Mouse (Mus musculus) liver, adult 2 months (tissue): ENCODE measurements around the gene Hp1bp3. TPM values are rescaled to one million over a fixed set of nuclear protein-coding genes. Genes with fewer than 3 reads are reported as not detected.
A peak's percentile ranks its signal among the peaks of the same experiment; 100 is the strongest.

Experiments
- DNase-seq: peaks from one replicate; pipeline ENCODE4 v3.0.0-alpha.2; 2011; ENCODE audit warnings: low read depth, low spot score; ENCODE audit errors: extremely low read depth
- H3K27ac ChIP-seq: fragments of 200-500 bp; replicated peaks from 2 replicates; pipeline ENCODE4 v1.5.1; 2012; ENCODE audit warnings: low read depth, mild to moderate bottlenecking, control low read depth, inconsistent platforms, low read length; ENCODE audit not compliant: insufficient read depth
- H3K27me3 ChIP-seq: fragments of 200-500 bp; 2 replicates; pipeline ENCODE4 v1.6.1; 2012; ENCODE audit warnings: mild to moderate bottlenecking, moderate library complexity, low read length, inconsistent platforms; ENCODE audit not compliant: control insufficient read depth, insufficient read depth
- H3K36me3 ChIP-seq: fragments of 200-500 bp; 2 replicates; pipeline ENCODE4 v1.6.1; 2012; ENCODE audit warnings: low read length, inconsistent platforms; ENCODE audit not compliant: control insufficient read depth, insufficient read depth
- H3K4me1 ChIP-seq: fragments of 200-500 bp; 2 replicates; pipeline ENCODE4 v1.6.1; 2011; ENCODE audit warnings: low read length; ENCODE audit not compliant: control insufficient read depth, insufficient read depth
- H3K4me3 ChIP-seq: fragments of 200-500 bp; 2 replicates; pipeline ENCODE4 v1.5.1; 2011; ENCODE audit warnings: low read depth, mild to moderate bottlenecking, control low read depth, low read length, moderate library complexity; ENCODE audit not compliant: insufficient read depth
- H3K79me2 ChIP-seq: fragments of 200-500 bp; 2 replicates; pipeline ENCODE4 v1.6.1; 2012; ENCODE audit warnings: inconsistent platforms, mild to moderate bottlenecking, low read length, moderate library complexity; ENCODE audit not compliant: control insufficient read depth, insufficient read depth
- H3K9ac ChIP-seq: fragments of 200-500 bp; 2 replicates; pipeline ENCODE4 v1.6.1; 2012; ENCODE audit warnings: low read depth, mild to moderate bottlenecking, control low read depth, inconsistent platforms, low read length
- CTCF ChIP-seq: fragments of 200-500 bp; IDR thresholded peaks from 2 replicates; pipeline ENCODE4 v1.5.1; 2011; ENCODE audit warnings: low read depth, low read length, control low read depth
- POLR2A ChIP-seq: fragments of 200-500 bp; IDR thresholded peaks from 2 replicates; pipeline ENCODE4 v1.6.1; 2011; ENCODE audit warnings: low read length, control low read depth; ENCODE audit not compliant: insufficient read depth; ENCODE audit errors: extremely low read depth
- WGBS: fragments of 180-500 bp; shearing (Covaris S2); methylation state at CpG from one replicate; pipeline ENCODE4 v1.1.7; 2018; 5-methylcytosine and 5-hydroxymethylcytosine counted together
- polyA plus RNA-seq: library from polyadenylated mRNA; depleted of rRNA; stranded (reverse); fragments of >200 nt; gene quantifications from 2 replicates; pipeline ENCODE4 v1.2.3, GENCODE M21; 2012
- total RNA-seq: library from RNA; depleted of rRNA; stranded (reverse); fragments of >200 nt; gene quantifications from 2 replicates; pipeline ENCODE4 v1.2.3, GENCODE M21; 2014

The Hp1bp3 gene
- total and polyA plus RNA-seq, 2 experiments: 32.6 to 43.7 TPM

DNA sequence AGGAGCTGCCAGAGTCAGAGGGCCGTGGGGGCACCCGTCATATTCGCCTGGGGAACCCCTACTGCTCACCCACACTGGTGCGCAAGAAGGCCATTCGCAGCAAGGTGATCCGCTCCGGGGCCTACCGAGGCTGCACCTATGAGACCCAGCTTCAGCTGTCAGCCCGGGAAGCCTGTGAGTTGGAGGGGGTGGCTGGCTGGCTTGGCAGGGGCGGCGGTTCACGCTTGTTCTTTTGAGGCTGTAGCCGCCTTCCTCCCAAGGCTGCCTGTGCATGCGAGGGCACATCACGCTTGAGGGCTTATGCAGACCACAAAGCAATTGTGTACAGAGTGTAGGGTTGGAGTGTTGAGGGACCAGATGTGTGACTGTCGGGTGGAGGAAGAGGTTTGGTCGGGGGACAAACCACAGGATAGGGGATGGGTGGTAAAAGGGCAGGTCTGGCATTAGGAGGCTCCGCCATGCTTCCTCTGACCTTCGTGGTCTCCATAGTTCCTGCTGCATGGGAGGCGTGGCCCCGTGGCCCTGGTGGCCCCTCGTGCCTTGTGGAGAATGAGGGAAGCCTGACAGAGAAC lies 41.1 kb downstream of the Hp1bp3 start:
- no peak for DNase-seq
- no peak overlapping the region for H3K9ac ChIP-seq
- H3K4me3 ChIP-seq: no peak overlapping the region
- H3K27ac ChIP-seq: no peak overlapping the region
- H3K27me3 ChIP-seq: no peaks in the 10 kb centered on the region
- H3K79me2 ChIP-seq: no peaks in the 10 kb centered on the region
- TF ChIP-seq CTCF (no peak), POLR2A (no peak)
- no peaks in the 10 kb centered on the region for H3K36me3 ChIP-seq
- WGBS: 86% methylated on average over 22 of the region's 22 CpGs
- no peaks in the 10 kb centered on the region; the same call in 1 of the 2 replicates for H3K4me1 ChIP-seq

DNA sequence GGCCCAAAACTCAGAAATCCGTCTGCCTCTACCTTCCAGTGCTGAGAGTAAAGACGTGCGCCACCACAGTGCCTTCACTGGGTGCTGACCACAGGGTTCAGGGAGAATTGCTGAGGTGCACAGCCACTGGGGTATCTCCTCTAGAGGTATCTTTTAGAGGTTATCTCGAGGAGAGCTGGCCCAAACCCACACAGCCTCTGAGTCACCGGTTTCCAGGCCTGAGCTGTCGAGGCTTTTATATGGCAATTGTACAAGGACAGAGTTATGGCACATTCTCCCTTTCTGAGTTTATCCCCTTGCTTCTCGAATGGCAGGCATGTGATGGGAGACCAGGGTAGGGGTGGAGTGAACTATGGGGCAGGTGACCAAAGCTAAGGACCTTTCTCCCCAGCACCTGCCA lies 42.6 kb downstream of the Hp1bp3 start:
- H3K36me3 ChIP-seq: no peaks in the 10 kb centered on the region
- no peak for DNase-seq
- no peak overlapping the region for H3K4me3 ChIP-seq
- WGBS: 88% methylated on average over 7 of the region's 7 CpGs
- TF ChIP-seq POLR2A: no peak
- no peak for TF ChIP-seq CTCF
- no peaks in the 10 kb centered on the region for H3K79me2 ChIP-seq
- H3K27ac ChIP-seq: no peak overlapping the region
- no peak overlapping the region for H3K9ac ChIP-seq
- H3K27me3 ChIP-seq: no peaks in the 10 kb centered on the region
- H3K4me1 ChIP-seq: no peaks in the 10 kb centered on the region; the same call in 1 of the 2 replicates

DNA sequence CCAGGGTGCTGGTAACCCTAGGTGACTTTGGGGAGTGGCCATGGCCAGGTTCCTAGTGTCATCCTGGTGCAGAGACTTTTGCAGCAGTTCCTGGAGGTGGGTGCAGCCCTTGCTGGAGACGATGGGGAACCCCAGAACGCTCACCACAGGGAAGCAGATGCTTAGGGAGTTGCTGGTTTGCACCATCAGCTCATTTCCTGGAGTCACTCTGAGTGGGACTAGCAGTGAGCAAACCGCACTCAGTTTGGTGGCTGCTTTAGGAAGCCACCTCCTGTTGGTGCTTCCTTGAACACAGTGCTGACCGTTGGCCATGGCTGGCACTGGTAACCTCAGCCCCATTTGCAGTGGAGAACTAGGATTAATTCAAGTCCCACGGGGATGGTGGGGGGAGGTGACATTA lies 43.4 kb downstream of the Hp1bp3 start:
- 77% methylated on average over 5 of the region's 5 CpGs for WGBS
- Histone ChIP-seq H3K27ac (no peak overlapping the region), H3K4me1 (no peaks in the 10 kb centered on the region; the same call in 1 of the 2 replicates), H3K27me3 (no peaks in the 10 kb centered on the region), H3K4me3 (no peak overlapping the region), H3K79me2 (no peaks in the 10 kb centered on the region), H3K36me3 (no peaks in the 10 kb centered on the region), H3K9ac (no peak overlapping the region)
- no peak for DNase-seq
- TF ChIP-seq CTCF (no peak), POLR2A (no peak)

DNA sequence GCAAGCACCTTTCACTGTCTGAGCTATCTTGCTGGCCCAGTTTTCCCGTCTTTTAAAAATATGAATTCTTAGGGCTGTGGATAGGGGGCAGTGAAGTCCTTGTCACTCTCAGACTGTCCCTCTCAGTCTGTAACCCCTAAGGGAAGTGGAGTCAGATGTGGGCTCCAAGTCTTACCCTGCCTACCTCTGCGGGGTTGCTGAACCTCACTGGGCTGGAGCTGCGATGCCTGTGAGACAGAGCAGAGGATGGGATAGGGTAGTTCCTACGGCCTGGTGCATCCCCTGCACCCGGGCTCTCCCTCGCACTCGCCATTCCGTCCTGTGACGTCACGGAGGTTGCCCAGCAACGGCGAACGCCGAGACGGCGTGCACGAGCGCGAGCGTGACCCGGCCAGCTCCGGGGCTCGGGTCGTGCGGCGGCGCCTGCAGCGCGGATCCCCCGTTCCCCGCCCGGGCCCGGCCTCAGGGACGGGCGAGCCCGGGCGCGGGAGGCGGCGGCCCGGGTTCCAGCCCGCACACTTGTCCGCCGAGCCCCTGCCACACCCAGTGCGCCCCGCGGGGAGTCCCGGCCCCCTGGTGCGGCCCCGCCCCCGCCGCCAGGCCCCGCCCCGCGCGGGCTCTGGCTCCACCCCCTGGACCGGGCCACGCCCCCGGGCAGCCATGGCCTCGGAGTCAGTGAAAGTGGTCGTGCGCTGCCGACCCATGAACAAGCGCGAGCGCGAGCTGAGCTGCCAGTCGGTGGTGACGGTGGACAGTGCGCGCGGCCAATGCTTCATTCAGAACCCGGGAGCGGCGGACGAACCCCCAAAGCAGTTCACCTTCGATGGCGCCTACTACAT lies 46.0 kb downstream of the Hp1bp3 start:
- Histone ChIP-seq H3K4me1 (no peaks in the 10 kb centered on the region; the same call in 1 of the 2 replicates), H3K27me3 (no peaks in the 10 kb centered on the region), H3K9ac (peak overlapping the region; percentile 30), H3K4me3 (peak overlapping the region; percentile 60), H3K79me2 (no peaks in the 10 kb centered on the region), H3K36me3 (no peaks in the 10 kb centered on the region), H3K27ac (no peak overlapping the region)
- no peak for TF ChIP-seq POLR2A
- TF ChIP-seq CTCF: peak; percentile 16; the same call in 1 of the 2 replicates
- WGBS: 2% methylated on average over 75 of the region's 78 CpGs
- DNase-seq: no peak

DNA sequence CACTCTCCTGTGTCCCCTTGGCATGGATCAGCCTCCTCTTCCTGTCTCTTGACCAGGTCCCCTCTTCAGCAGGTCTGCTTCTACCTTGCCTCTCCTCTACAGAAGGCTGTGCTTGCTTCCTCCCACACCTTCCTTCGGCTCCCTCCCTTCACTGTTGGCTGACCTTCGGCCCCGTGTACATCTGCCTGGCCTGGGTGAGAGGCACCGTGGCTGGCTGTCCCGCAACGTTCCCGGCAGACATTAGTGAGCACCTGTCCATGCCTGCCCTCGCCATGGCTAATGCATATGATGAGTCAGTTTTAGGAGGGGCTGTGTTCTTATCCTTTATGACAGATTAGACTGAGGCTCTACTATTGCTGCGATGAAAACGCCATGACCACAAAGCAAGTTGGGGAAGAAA lies 51.8 kb downstream of the Hp1bp3 start:
- H3K4me3 ChIP-seq: no peak overlapping the region
- no peaks in the 10 kb centered on the region for H3K36me3 ChIP-seq
- H3K9ac ChIP-seq: no peak overlapping the region
- H3K79me2 ChIP-seq: no peaks in the 10 kb centered on the region
- DNase-seq: no peak
- H3K4me1 ChIP-seq: no peaks in the 10 kb centered on the region
- WGBS: 59% methylated on average over 10 of the region's 10 CpGs
- TF ChIP-seq CTCF (no peak), POLR2A (no peak)
- no peak overlapping the region for H3K27ac ChIP-seq
- H3K27me3 ChIP-seq: no peaks in the 10 kb centered on the region
